Mouse (Mus musculus) brain, embryonic 14.5 days (tissue): ENCODE measurements around the gene Slc8b1.

Experiments used
- CTCF ChIP-seq: fragments of 200-500 bp; IDR thresholded peaks from 2 replicates; pipeline ENCODE4 v1.5.1; 2012; ENCODE audit warnings: inconsistent platforms, mild to moderate bottlenecking, moderate library complexity, borderline replicate concordance; ENCODE audit not compliant: insufficient read depth, insufficient read length; ENCODE audit errors: extremely low read depth
- POLR2A ChIP-seq: fragments of 200-500 bp; IDR thresholded peaks from 2 replicates; pipeline ENCODE4 v1.6.1; 2012; ENCODE audit warnings: mild to moderate bottlenecking, inconsistent platforms, borderline replicate concordance; ENCODE audit not compliant: poor library complexity, insufficient read depth, insufficient read length, severe bottlenecking; ENCODE audit errors: extremely low read depth

DNA sequence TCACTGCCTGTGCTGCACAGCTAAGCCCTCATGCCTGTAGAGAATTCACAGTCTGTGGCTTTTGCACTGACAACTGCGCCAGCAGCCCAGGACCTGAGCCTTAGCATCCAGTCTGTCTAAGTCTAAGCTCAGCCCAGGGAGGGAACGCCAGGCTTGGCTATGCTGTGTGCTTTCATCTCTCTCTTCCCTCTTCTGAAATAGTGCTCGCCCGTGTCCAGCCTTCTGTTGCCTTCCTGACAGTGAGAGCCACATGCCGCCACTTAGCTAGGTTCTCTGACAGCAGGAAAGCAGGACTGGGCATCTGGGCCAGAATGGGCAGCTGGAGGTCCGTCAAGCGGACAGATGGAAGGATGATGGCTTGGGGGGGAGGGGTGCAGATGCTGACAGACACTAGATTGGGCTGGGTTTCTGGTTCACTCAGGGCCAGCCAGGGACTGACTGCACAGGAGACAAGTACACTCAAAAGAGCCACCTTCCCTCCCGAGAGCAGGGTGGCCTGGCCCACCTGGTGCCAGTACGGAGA lies 17.0 kb upstream of the Slc8b1 start:
- no peak for TF ChIP-seq POLR2A
- no peak for TF ChIP-seq CTCF
